Mouse (Mus musculus) MEL (cell line): ENCODE results near the gene Ovol2. TPM values are rescaled to one million over a fixed set of nuclear protein-coding genes. Genes with fewer than 3 reads are reported as not detected.

Experiments used
- DNase-seq: peaks from one replicate; pipeline ENCODE4 v3.0.0; 2011; ENCODE audit warnings: low read depth, low spot score
- H3K27ac ChIP-seq: 2 replicates; pipeline ENCODE4 v1.5.1; 2012; ENCODE audit warnings: low read depth, mild to moderate bottlenecking, control low read depth, low read length, moderate library complexity; ENCODE audit not compliant: control insufficient read depth
- H3K27me3 ChIP-seq, 2 experiments: fragments of 150-350 bp in 1 of 2; sonication (generic) in 1 of 2; 2 replicates each; pipeline ENCODE4 v1.6.1; 2012; ENCODE audit warnings: low read length in 2 of 2, mild to moderate bottlenecking in 2 of 2, improper control_type of control experiment in 1 of 2, moderate library complexity in 1 of 2; ENCODE audit not compliant: insufficient read depth in 2 of 2, control insufficient read depth in 1 of 2
- H3K36me3 ChIP-seq, 2 experiments: 2 replicates each; pipeline ENCODE4 v1.6.1; 2012 to 2014; ENCODE audit warnings: low read length in 2 of 2, improper control_type of control experiment in 1 of 2, inconsistent platforms in 1 of 2, mild to moderate bottlenecking in 1 of 2; ENCODE audit not compliant: insufficient read depth in 2 of 2, control insufficient read depth in 1 of 2
- H3K4me1 ChIP-seq, 2 experiments: fragments of 150-350 bp in 1 of 2; sonication (generic) in 1 of 2; 2 replicates each; pipeline ENCODE4 v1.6.1; 2012; ENCODE audit warnings: low read length in 2 of 2, improper control_type of control experiment in 1 of 2, mild to moderate bottlenecking in 1 of 2; ENCODE audit not compliant: insufficient read depth in 2 of 2, control insufficient read depth in 1 of 2
- H3K4me3 ChIP-seq, 2 experiments: fragments of 150-350 bp in 1 of 2; sonication (generic) in 1 of 2; 2 replicates each; pipeline ENCODE4 v1.5.1; 2012; ENCODE audit warnings: low read depth in 2 of 2, low read length in 2 of 2, mild to moderate bottlenecking in 2 of 2, moderate library complexity in 2 of 2, control low read depth in 1 of 2, improper control_type of control experiment in 1 of 2; ENCODE audit not compliant: control insufficient read depth in 1 of 2, insufficient read depth in 1 of 2
- H3K79me2 ChIP-seq: 2 replicates; pipeline ENCODE4 v1.6.1; 2012; ENCODE audit warnings: mild to moderate bottlenecking, low read length, moderate library complexity; ENCODE audit not compliant: control insufficient read depth, poor library complexity, insufficient read depth
- H3K9ac ChIP-seq: 2 replicates; pipeline ENCODE4 v1.6.1; 2012; ENCODE audit warnings: low read depth, mild to moderate bottlenecking, control low read depth, low read length, moderate library complexity; ENCODE audit not compliant: control insufficient read depth, poor library complexity, severe bottlenecking
- H3K9me3 ChIP-seq: fragments of 150-350 bp; sonication (generic); replicated peaks from 2 replicates; pipeline ENCODE4 v1.6.1; 2012; ENCODE audit warnings: mild to moderate bottlenecking, low read length, improper control_type of control experiment, moderate library complexity; ENCODE audit not compliant: insufficient read depth
- CHD2 ChIP-seq: IDR thresholded peaks from 2 replicates; pipeline ENCODE4 v1.6.1; 2011; ENCODE audit warnings: low read length, improper control_type of control experiment
- ELF1 ChIP-seq: IDR thresholded peaks from 2 replicates; pipeline ENCODE4 v1.6.1; 2014; ENCODE audit warnings: low read depth, mild to moderate bottlenecking, inconsistent platforms, low read length, improper control_type of control experiment, moderate library complexity
- EP300 ChIP-seq, 2 experiments: IDR thresholded peaks; 2 replicates each; pipeline ENCODE4 v1.6.1; 2011; ENCODE audit warnings: improper control_type of control experiment in 2 of 2, low read length in 2 of 2, low read depth in 1 of 2, mild to moderate bottlenecking in 1 of 2
- ETS1 ChIP-seq: IDR thresholded peaks from 2 replicates; pipeline ENCODE4 v1.6.1; 2012; ENCODE audit warnings: low read depth, mild to moderate bottlenecking, inconsistent platforms, low read length, improper control_type of control experiment, moderate library complexity
- GABPA ChIP-seq: IDR thresholded peaks from 2 replicates; pipeline ENCODE4 v1.6.1; 2012; ENCODE audit warnings: low read depth, mild to moderate bottlenecking, inconsistent platforms, low read length, improper control_type of control experiment, moderate library complexity
- GATA1 ChIP-seq: IDR thresholded peaks from 2 replicates; pipeline ENCODE4 v1.6.1; 2011; ENCODE audit warnings: low read depth, low read length, improper control_type of control experiment
- HCFC1 ChIP-seq: IDR thresholded peaks from 2 replicates; pipeline ENCODE4 v1.6.1; 2012; ENCODE audit warnings: low read depth, mild to moderate bottlenecking, inconsistent platforms, low read length, improper control_type of control experiment, moderate library complexity
- KAT2A ChIP-seq: conservative IDR thresholded peaks from 2 replicates; pipeline ENCODE4 v1.6.1; 2012; ENCODE audit warnings: low read depth, low read length, improper control_type of control experiment, inconsistent platforms
- MAFK ChIP-seq: IDR thresholded peaks from 2 replicates; pipeline ENCODE4 v1.6.1; 2011; ENCODE audit warnings: low read depth, mild to moderate bottlenecking, low read length, improper control_type of control experiment, borderline replicate concordance
- MAX ChIP-seq: IDR thresholded peaks from 2 replicates; pipeline ENCODE4 v1.6.1; 2011; ENCODE audit warnings: low read length, improper control_type of control experiment
- MAZ ChIP-seq: IDR thresholded peaks from 2 replicates; pipeline ENCODE4 v1.6.1; 2012; ENCODE audit warnings: low read depth, mild to moderate bottlenecking, inconsistent platforms, low read length, improper control_type of control experiment
- MXI1 ChIP-seq: IDR thresholded peaks from 2 replicates; pipeline ENCODE4 v1.6.1; 2011; ENCODE audit warnings: mild to moderate bottlenecking, low read depth, low read length, improper control_type of control experiment
- MYB ChIP-seq: IDR thresholded peaks from 2 replicates; pipeline ENCODE4 v1.6.1; 2011; ENCODE audit warnings: mild to moderate bottlenecking, low read depth, low read length, improper control_type of control experiment
- MYC ChIP-seq: IDR thresholded peaks from 2 replicates; pipeline ENCODE4 v1.6.1; 2011; ENCODE audit warnings: low read depth, mild to moderate bottlenecking, low read length, improper control_type of control experiment, moderate library complexity
- POLR2A ChIP-seq, 2 experiments: IDR thresholded peaks; 2 replicates each; pipeline ENCODE4 v1.6.1; 2011 to 2012; ENCODE audit warnings: low read length in 2 of 2, mild to moderate bottlenecking in 2 of 2, control low read depth in 1 of 2, improper control_type of control experiment in 1 of 2, low read depth in 1 of 2, moderate library complexity in 1 of 2; ENCODE audit not compliant: control insufficient read depth in 1 of 2, insufficient read depth in 1 of 2, poor library complexity in 1 of 2
- POLR2AphosphoS2 ChIP-seq: IDR thresholded peaks from 2 replicates; pipeline ENCODE4 v1.6.1; 2011; ENCODE audit warnings: low read length, improper control_type of control experiment
- POLR2AphosphoS5 ChIP-seq: IDR thresholded peaks from 2 replicates; pipeline ENCODE4 v1.6.1; 2012; ENCODE audit warnings: low read depth, borderline replicate concordance, mild to moderate bottlenecking, inconsistent platforms, low read length, moderate library complexity, mixed read lengths
- RCOR1 ChIP-seq: IDR thresholded peaks from 2 replicates; pipeline ENCODE4 v1.6.1; 2012; ENCODE audit warnings: low read depth, mild to moderate bottlenecking, inconsistent platforms, low read length, improper control_type of control experiment
- SIN3A ChIP-seq: IDR thresholded peaks from 2 replicates; pipeline ENCODE4 v1.6.1; 2012; ENCODE audit warnings: low read length, improper control_type of control experiment, inconsistent platforms
- TAL1 ChIP-seq: IDR thresholded peaks from 2 replicates; pipeline ENCODE4 v1.6.1; 2012; ENCODE audit warnings: mild to moderate bottlenecking, inconsistent platforms, low read length, moderate library complexity, mixed read lengths
- TCF12 ChIP-seq: IDR thresholded peaks from 2 replicates; pipeline ENCODE4 v1.6.1; 2014; ENCODE audit warnings: low read depth, mild to moderate bottlenecking, inconsistent platforms, low read length, improper control_type of control experiment, moderate library complexity
- UBTF ChIP-seq: IDR thresholded peaks from 2 replicates; pipeline ENCODE4 v1.6.1; 2012; ENCODE audit warnings: low read depth, mild to moderate bottlenecking, inconsistent platforms, low read length, improper control_type of control experiment, moderate library complexity, borderline replicate concordance; ENCODE audit not compliant: insufficient read depth
- USF1 ChIP-seq: IDR thresholded peaks from 2 replicates; pipeline ENCODE4 v1.6.1; 2014; ENCODE audit warnings: low read depth, mild to moderate bottlenecking, inconsistent platforms, low read length, improper control_type of control experiment, moderate library complexity
- USF2 ChIP-seq, 2 experiments: IDR thresholded peaks; 2 replicates each; pipeline ENCODE4 v1.6.1; 2011 to 2012; ENCODE audit warnings: improper control_type of control experiment in 2 of 2, low read length in 2 of 2, borderline replicate concordance in 1 of 2, inconsistent platforms in 1 of 2, low read depth in 1 of 2, mild to moderate bottlenecking in 1 of 2; ENCODE audit not compliant: insufficient read depth in 1 of 2
- ZC3H11A ChIP-seq: IDR thresholded peaks from 2 replicates; pipeline ENCODE4 v1.6.1; 2012; ENCODE audit warnings: low read depth, mild to moderate bottlenecking, inconsistent platforms, low read length, improper control_type of control experiment
- ZKSCAN1 ChIP-seq: IDR thresholded peaks from 2 replicates; pipeline ENCODE4 v1.6.1; 2012; ENCODE audit warnings: low read depth, mild to moderate bottlenecking, inconsistent platforms, low read length, improper control_type of control experiment, moderate library complexity
- ZMIZ1 ChIP-seq: IDR thresholded peaks from 2 replicates; pipeline ENCODE4 v1.6.1; 2012; ENCODE audit warnings: low read depth, mild to moderate bottlenecking, inconsistent platforms, low read length, improper control_type of control experiment, moderate library complexity
- polyA plus RNA-seq, 2 experiments: library from polyadenylated mRNA; stranded (reverse) in 1 of 2; unstranded in 1 of 2; fragments of >175 nt in 1 of 2; fragments of >200 nt in 1 of 2; gene quantifications; 2 replicates each; pipeline versions ENCODE4 v1.2.1 to v1.2.4; 2012; ENCODE audit warnings: low replicate concordance in 2 of 2, low read depth in 1 of 2; ENCODE audit not compliant: insufficient read length in 2 of 2, insufficient read depth in 1 of 2, missing spikeins in 1 of 2
- total RNA-seq: library from RNA; depleted of rRNA; stranded (reverse); fragments of 300-350 nt; gene quantifications from 2 replicates; pipeline ENCODE4 v1.2.3, GENCODE M21; 2012

Ovol2 gene
- total and polyA plus RNA-seq, 3 experiments: not detected

GRCm38 (mm10) chr2:144381293-144381692, 49.3 kb upstream of the Ovol2 start:
- peaks cover 3 to 28% of the 10 kb centered on the region in 2 experiments; a peak in 3 of 4 replicates for H3K36me3 ChIP-seq
- TF ChIP-seq ZKSCAN1 (no peak), RCOR1 (no peak), TAL1 (no peak), ZMIZ1 (no peak), POLR2AphosphoS5 (no peak), ELF1 (no peak), GATA1 (no peak), USF2 (IDR thresholded peaks at IDR 0.05; ENCODE audit: borderline replicate concordance in 1 of 2, insufficient read depth in 1 of 2, low read depth in 1 of 2, low read length in 2 of 2) (no peak), MYB (no peak), MYC (no peak), CHD2 (no peak), TCF12 (no peak), MXI1 (no peak)

GRCm38 (mm10) chr2:144375063-144375703, 43.2 kb upstream of the Ovol2 start:
- TF ChIP-seq ZC3H11A (no peak), TCF12 (no peak), ETS1 (no peak), USF1 (no peak), POLR2A (IDR thresholded peaks at IDR 0.05; ENCODE audit: control insufficient read depth in 1 of 2, insufficient read depth in 1 of 2, low read depth in 1 of 2, low read length in 2 of 2, poor library complexity in 1 of 2) (no peak), HCFC1 (no peak), POLR2AphosphoS5 (no peak), MAX (no peak), ELF1 (no peak), SIN3A (no peak), GABPA (no peak), MAZ (no peak), POLR2AphosphoS2 (no peak), MYB (no peak), MAFK (no peak), EP300 (IDR thresholded peaks at IDR 0.05; ENCODE audit: low read depth in 1 of 2, low read length in 2 of 2) (no peak), RCOR1 (no peak), KAT2A (no peak), UBTF (no peak)
- TF ChIP-seq, all 39 proteins: peak for 0
- Histone ChIP-seq H3K9me3 (no peaks in the 10 kb centered on the region), H3K4me3 (no peak overlapping the region), H3K4me1 (peaks cover under 1 to 5% of the 10 kb centered on the region in 2 experiments; a peak in 3 of 4 replicates), H3K27ac (no peak overlapping the region), H3K27me3 (no peaks in the 10 kb centered on the region), H3K9ac (no peak overlapping the region), H3K79me2 (peaks cover 11% of the 10 kb centered on the region), H3K36me3 (peaks cover 6 to 16% of the 10 kb centered on the region in 2 experiments)
- no peak for DNase-seq

More at GRCm38 (mm10) chr2:144381293-144381692, 49.3 kb upstream of the Ovol2 start:
- no peak overlapping the region for H3K9ac ChIP-seq
- no peaks in the 10 kb centered on the region for H3K27me3 ChIP-seq
- DNase-seq: no peak
- H3K4me3 ChIP-seq: no peak overlapping the region
- no peaks in the 10 kb centered on the region; a peak in 1 of 4 replicates for H3K4me1 ChIP-seq
- H3K79me2 ChIP-seq: no peaks in the 10 kb centered on the region
- H3K9me3 ChIP-seq: no peaks in the 10 kb centered on the region
- H3K27ac ChIP-seq: no peak overlapping the region
